Mouse (Mus musculus) stomach, embryonic 15.5 days (tissue): ENCODE measurements around the gene Alox12. TPM values are rescaled to one million over a fixed set of nuclear protein-coding genes. Genes with fewer than 3 reads are reported as not detected.

ENCODE experiments used
- ATAC-seq: fragments of 200-750 bp; cut with Nextera tagmentation; 2 replicates; pipeline ENCODE4 v1.8.0; 2017; ENCODE audit warnings: low read depth, moderate number of reproducible peaks, moderate TSS enrichment; ENCODE audit not compliant: insufficient read depth, low FRiP score
- H3K27ac ChIP-seq: fragments of 300-500 bp; sonication (generic); 2 replicates; pipeline ENCODE4 v1.5.1; 2015; ENCODE audit warnings: mild to moderate bottlenecking, inconsistent platforms
- H3K27me3 ChIP-seq: fragments of 300-500 bp; sonication (generic); replicated peaks from 2 replicates; pipeline ENCODE4 v1.6.1; 2015; ENCODE audit warnings: inconsistent platforms
- H3K36me3 ChIP-seq: fragments of 300-500 bp; sonication (generic); 2 replicates; pipeline ENCODE4 v1.6.1; 2015; ENCODE audit warnings: inconsistent platforms
- H3K4me1 ChIP-seq: fragments of 300-500 bp; sonication (generic); 2 replicates; pipeline ENCODE4 v1.6.1; 2015; ENCODE audit warnings: inconsistent platforms
- H3K4me2 ChIP-seq: fragments of 300-500 bp; sonication (generic); 2 replicates; pipeline ENCODE4 v1.6.1; 2015; ENCODE audit warnings: mild to moderate bottlenecking, inconsistent platforms
- H3K4me3 ChIP-seq: fragments of 300-500 bp; sonication (generic); replicated peaks from 2 replicates; pipeline ENCODE4 v1.5.1; 2015; ENCODE audit warnings: inconsistent platforms
- H3K9ac ChIP-seq: fragments of 300-500 bp; sonication (generic); 2 replicates; pipeline ENCODE4 v1.6.1; 2015; ENCODE audit warnings: inconsistent platforms
- H3K9me3 ChIP-seq: fragments of 300-500 bp; sonication (generic); 2 replicates; pipeline ENCODE4 v1.6.1; 2016; ENCODE audit warnings: inconsistent platforms
- WGBS: fragments of 180-500 bp; shearing (Covaris S2); methylation state at CpG from one replicate; pipeline ENCODE4 v1.1.7; 2015; 5-methylcytosine and 5-hydroxymethylcytosine counted together
- polyA plus RNA-seq: library from polyadenylated mRNA; unstranded; fragments of >200 nt; fragmentation: Nextera tagmentation; extraction: Ambion mirVana; gene quantifications from 2 replicates; pipeline ENCODE4 v1.2.1, GENCODE M21; 2015

Gene Alox12
- polyA plus RNA-seq, result 11.7 and 12.9 TPM in 2 replicates

DNA sequence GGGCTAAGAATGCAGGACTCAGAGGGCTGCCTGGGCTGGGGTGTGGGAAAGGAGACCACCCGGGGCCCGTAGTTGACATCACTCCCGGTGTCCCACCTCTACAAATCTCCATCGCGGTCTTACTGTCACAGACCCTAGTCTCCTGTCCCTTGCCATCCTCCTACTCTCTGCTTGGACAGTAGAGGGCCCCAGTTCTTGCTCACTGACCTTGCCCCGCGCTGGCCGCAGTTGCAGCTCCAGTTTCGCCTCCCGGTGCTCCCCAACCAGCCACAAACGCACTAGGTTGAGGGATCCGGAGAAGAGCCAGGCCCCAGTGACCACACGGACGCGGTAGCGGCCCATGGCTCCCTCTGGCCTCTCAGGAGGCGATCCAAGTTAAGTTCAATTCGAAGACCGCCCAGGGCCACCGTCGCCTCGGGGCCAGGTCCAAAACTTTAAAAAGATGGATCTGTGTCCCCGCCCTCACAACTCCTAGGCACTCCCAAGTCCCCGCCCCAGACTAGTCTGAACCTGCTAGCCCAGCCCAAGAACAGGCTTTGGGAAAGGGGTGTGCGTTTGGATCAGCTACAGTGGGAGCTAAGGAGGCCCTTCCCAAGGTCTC is at the start of gene Alox12:
Gene Alox12 (minus strand): TSS at position 423 of the 601 bp plus-strand sequence.
- Histone ChIP-seq H3K9ac (0 out of 2 replicates have a peak within 1 kb of the TSS, but pooled peaks have one; percentile 17), H3K4me3 (peak within 1 kb of the TSS; percentile 40), H3K4me2 (peak within 1 kb of the TSS; percentile 61), H3K4me1 (peaks cover 15% of the 10 kb centered on the region), H3K27ac (peak within 1 kb of the TSS; percentile 49; the same call in 1 of the 2 replicates), H3K9me3 (no peaks in the 10 kb centered on the region), H3K27me3 (peaks cover 27% of the 10 kb centered on the region), H3K36me3 (no peaks in the 10 kb centered on the region)
- ATAC-seq, result 0 out of 2 replicates have a peak, but pooled peaks have one; percentile 59
- WGBS, result 2% methylated on average over 25 of the region's 25 CpGs

DNA sequence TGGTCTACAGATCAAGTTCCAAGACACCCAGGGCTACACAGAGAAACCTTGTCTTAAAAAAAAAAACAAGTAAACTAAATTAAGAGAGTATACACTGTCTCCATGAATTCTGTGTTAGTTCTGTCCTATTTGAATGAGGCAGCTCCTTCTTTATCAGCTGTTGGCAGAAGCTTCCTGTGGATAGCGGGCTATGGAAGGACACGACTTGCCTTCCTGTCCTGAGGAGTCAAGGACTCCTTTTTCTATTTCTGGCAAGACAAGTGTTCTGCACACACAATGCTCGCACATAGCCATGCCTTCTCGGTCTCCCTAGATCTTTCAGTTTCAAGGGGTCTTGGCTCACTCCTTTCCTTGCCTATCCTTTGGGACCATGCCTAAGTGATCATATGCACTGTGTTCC is 47.1 kb upstream of the Alox12 start:
- H3K9me3 ChIP-seq, result no peaks in the 10 kb centered on the region
- H3K27ac ChIP-seq, result no peak overlapping the region
- no peaks in the 10 kb centered on the region for H3K36me3 ChIP-seq
- no peak overlapping the region for H3K9ac ChIP-seq
- no peak overlapping the region for H3K4me2 ChIP-seq
- no peak for ATAC-seq
- H3K4me3 ChIP-seq, result no peak overlapping the region
- WGBS, result 81% methylated on average over 4 of the region's 4 CpGs
- H3K4me1 ChIP-seq, result no peaks in the 10 kb centered on the region
- H3K27me3 ChIP-seq, result no peaks in the 10 kb centered on the region

DNA sequence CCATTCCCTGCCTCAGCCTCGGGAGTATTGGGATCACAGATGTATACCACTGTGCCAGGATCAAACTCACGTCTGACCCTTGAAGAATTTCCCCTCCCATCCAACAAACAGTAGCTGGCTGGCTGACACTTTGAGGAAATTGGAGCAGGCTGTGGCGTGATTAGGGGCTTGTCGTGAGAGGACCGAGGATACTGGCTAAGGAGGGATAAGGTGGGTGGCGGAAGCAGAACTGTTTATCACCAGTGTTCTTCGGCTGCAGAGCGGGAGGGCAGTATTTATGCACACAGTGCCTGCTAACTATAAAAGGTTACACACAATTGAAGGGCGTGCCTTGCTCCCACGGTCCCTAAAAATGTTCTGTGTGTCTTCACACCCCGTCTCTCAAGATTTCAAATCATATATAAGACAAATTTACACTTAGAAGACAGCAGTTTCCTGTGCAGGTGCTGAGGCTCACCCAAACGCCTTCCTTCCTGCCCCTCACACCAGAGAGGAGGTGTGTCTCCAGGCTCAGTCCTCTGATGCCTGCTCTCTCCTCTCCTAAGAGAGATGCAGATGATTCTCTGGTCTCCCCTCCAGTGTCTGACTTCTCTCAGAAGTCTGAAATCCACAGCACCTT is 42.8 kb upstream of the Alox12 start:
- no peak for ATAC-seq
- WGBS, result 24% methylated on average over 12 of the region's 12 CpGs
- no peak overlapping the region for H3K4me3 ChIP-seq
- H3K9me3 ChIP-seq, result no peaks in the 10 kb centered on the region
- H3K4me1 ChIP-seq, result no peaks in the 10 kb centered on the region
- H3K9ac ChIP-seq, result no peak overlapping the region
- H3K27me3 ChIP-seq, result no peaks in the 10 kb centered on the region
- no peak overlapping the region for H3K27ac ChIP-seq
- H3K36me3 ChIP-seq, result no peaks in the 10 kb centered on the region
- no peak overlapping the region for H3K4me2 ChIP-seq

DNA sequence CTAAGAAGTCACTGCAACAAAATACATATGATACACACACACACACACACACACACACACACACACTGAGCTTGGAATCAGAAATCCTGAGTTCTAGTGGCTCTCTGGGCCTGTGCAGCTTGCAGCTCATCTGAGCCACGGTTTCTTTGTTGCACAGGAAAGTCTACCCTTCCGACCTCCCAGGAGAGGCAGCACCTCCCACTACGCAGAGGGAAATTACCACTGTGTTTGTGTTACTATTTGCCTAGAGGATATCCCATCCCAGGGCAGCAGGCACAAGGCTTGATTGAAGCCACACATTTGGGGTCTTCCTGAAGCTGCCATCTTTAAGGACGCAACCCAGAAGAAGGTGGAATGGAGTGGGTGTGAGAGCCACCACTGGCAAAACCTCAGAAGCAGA is 42.3 kb upstream of the Alox12 start:
- ATAC-seq, result no peak
- H3K36me3 ChIP-seq, result no peaks in the 10 kb centered on the region
- no peak overlapping the region for H3K4me2 ChIP-seq
- no peak overlapping the region for H3K4me3 ChIP-seq
- WGBS, result 38% methylated on average over 4 of the region's 4 CpGs
- no peaks in the 10 kb centered on the region for H3K9me3 ChIP-seq
- no peak overlapping the region for H3K9ac ChIP-seq
- no peak overlapping the region for H3K27ac ChIP-seq
- no peaks in the 10 kb centered on the region for H3K4me1 ChIP-seq
- H3K27me3 ChIP-seq, result no peaks in the 10 kb centered on the region

DNA sequence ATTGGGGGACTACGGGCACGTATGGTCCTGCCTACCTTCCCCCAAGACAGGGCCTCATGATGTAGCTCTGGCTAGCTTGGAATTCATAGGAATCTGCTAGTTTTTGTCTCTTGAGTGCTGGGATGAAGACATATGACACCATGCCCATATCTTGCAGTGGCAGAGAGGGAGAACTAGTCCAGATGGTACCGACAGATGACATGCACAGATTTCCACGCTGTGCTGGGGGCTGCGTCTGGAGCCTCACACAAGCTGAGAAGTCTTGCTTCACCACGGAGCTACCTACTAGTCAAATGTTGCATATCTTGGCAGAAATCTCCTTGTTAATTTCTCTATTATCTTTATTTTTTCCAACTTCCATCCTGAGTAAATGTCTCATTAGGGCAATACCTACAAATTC is 38.7 kb upstream of the Alox12 start:
- Histone ChIP-seq H3K9ac (no peak overlapping the region), H3K4me1 (no peaks in the 10 kb centered on the region; the same call in 1 of the 2 replicates), H3K27ac (no peak overlapping the region), H3K4me3 (no peak overlapping the region), H3K36me3 (no peaks in the 10 kb centered on the region), H3K4me2 (no peak overlapping the region), H3K27me3 (no peaks in the 10 kb centered on the region), H3K9me3 (no peaks in the 10 kb centered on the region)
- no peak for ATAC-seq
- WGBS, result 85% methylated on average over 6 of the region's 6 CpGs

DNA sequence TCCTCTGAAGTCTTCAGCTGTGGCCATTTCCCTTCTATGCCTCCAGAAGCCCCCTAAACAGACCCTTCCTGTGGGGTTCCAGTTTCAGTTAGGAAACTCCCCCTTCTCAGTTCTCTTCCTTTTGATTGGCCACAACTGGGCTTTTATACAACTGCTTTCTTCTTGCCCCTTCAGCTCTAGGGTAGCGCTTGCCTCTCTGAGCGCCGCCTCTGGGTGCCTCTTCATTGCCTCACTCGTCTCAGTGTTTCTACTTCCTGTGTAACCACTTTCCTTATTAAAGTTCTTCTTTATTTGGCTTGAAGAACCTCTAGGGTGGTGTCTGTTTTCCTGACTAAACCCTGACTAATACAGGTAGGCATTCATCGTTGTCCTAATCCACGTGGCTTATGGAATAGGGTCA is 36.1 kb upstream of the Alox12 start:
- H3K27ac ChIP-seq, result no peak overlapping the region
- WGBS, result 77% methylated on average over 6 of the region's 6 CpGs

DNA sequence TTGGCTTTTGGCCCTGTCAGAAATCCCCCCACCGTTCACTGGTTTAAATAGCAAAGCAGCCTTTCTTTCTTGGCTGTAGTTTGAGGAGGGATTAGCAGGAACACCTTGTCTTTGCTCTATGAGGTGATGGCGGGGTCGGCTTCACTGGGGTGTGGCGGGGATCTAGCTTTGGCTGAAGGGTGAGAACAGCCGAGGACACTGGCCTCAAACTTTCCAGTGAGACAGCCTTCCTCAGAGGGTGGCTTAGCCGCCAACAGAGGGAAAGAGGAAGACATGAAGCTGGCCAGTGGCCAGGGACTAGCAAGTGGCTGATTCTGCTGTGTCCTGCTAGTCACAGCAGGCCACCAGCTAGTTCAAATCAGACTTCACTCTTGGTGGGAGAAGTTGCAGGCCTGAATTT is 34.1 kb upstream of the Alox12 start:
- ATAC-seq, result no peak
- no peaks in the 10 kb centered on the region for H3K9me3 ChIP-seq
- no peak overlapping the region for H3K9ac ChIP-seq
- no peaks in the 10 kb centered on the region; the same call in 1 of the 2 replicates for H3K4me1 ChIP-seq
- whole genome bisulfite sequencing, result 39% methylated on average over 6 of the region's 6 CpGs
- H3K27me3 ChIP-seq, result no peaks in the 10 kb centered on the region
- H3K4me3 ChIP-seq, result no peak overlapping the region
- H3K4me2 ChIP-seq, result no peak overlapping the region
- H3K36me3 ChIP-seq, result no peaks in the 10 kb centered on the region
- peak overlapping the region; percentile 31; the same call in 1 of the 2 replicates for H3K27ac ChIP-seq

More for the DNA sequence above, 36.1 kb upstream of the Alox12 start:
- ATAC-seq, result no peak
- Histone ChIP-seq H3K9me3 (no peaks in the 10 kb centered on the region), H3K27me3 (no peaks in the 10 kb centered on the region), H3K4me3 (no peak overlapping the region), H3K36me3 (no peaks in the 10 kb centered on the region), H3K4me2 (no peak overlapping the region), H3K9ac (no peak overlapping the region), H3K4me1 (no peaks in the 10 kb centered on the region; the same call in 1 of the 2 replicates)

DNA sequence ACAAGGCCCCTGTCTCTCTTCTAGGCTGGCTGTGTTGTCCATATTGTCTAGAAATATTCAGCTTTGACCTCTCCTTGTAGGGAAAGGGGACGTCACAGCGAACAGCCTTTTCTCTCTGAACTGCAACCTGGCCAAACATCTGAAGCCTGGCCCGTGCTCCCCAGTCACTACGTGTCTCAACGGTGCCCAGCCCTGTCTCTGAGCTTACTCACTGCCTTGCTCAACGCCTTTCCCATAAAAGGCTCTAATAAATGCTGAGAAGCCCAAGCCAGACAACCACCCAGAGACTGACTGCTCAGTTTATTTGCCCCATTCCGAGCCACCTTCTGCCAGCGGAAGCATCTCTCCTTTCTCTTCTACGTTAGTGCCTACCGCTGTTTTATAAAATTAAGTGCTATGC is 32.9 kb upstream of the Alox12 start:
- 66% methylated on average over 10 of the region's 10 CpGs for WGBS
- H3K9ac ChIP-seq, result no peak overlapping the region
- H3K27ac ChIP-seq, result peak overlapping the region; percentile 16; the same call in 1 of the 2 replicates
- no peaks in the 10 kb centered on the region for H3K36me3 ChIP-seq
- H3K4me3 ChIP-seq, result no peak overlapping the region
- ATAC-seq, result no peak
- no peaks in the 10 kb centered on the region for H3K9me3 ChIP-seq
- H3K4me2 ChIP-seq, result no peak overlapping the region
- no peaks in the 10 kb centered on the region for H3K27me3 ChIP-seq
- no peaks in the 10 kb centered on the region; the same call in 1 of the 2 replicates for H3K4me1 ChIP-seq

DNA sequence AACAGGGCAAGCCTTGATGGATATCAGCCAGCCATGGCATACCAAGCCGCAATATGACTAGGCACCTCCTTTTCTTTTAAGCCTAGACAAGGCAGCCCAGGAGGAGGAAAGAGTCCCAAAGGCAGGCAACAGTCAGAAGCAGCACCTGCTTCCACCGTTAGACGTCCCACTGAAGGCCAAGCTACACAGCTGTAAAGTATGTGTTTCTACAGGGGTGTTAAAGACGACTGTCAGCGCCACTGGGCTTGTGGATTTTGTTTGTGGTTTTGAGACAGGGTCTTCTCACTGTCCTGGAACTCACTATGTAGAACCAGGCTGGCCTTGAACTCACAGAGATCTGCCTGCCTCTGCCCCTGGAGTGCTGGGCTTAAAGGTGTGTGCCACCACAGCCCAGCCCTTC is 30.5 kb upstream of the Alox12 start:
- Histone ChIP-seq H3K4me3 (no peak overlapping the region), H3K9ac (no peak overlapping the region), H3K27ac (no peak overlapping the region), H3K4me1 (no peaks in the 10 kb centered on the region; the same call in 1 of the 2 replicates), H3K36me3 (no peaks in the 10 kb centered on the region), H3K4me2 (no peak overlapping the region), H3K27me3 (no peaks in the 10 kb centered on the region), H3K9me3 (no peaks in the 10 kb centered on the region)
- WGBS, result 73% methylated on average over 5 of the region's 5 CpGs
- no peak for ATAC-seq

DNA sequence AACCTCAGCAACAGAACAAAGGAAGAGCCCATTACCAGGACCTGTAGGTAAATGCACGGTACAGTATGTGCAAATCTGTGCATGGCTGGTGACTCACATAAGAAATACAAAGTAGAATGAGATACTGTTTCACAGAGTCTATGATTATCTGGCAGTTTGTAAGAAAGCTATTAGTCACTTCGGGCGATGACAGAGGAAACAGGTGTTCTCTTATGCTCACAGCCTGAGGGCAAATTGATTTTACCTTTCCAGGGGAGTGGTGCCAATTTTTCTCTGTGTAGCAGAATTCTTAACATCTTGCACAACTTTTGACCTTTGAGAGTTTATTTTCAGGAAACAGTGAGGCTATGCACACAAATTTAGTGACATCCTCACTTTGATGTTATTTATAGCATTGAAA is 29.6 kb upstream of the Alox12 start:
- no peak overlapping the region for H3K9ac ChIP-seq
- no peaks in the 10 kb centered on the region; the same call in 1 of the 2 replicates for H3K4me1 ChIP-seq
- H3K4me3 ChIP-seq, result no peak overlapping the region
- H3K36me3 ChIP-seq, result no peaks in the 10 kb centered on the region
- H3K27ac ChIP-seq, result no peak overlapping the region
- WGBS, result 46% methylated on average over 3 of the region's 3 CpGs
- no peaks in the 10 kb centered on the region for H3K27me3 ChIP-seq
- H3K4me2 ChIP-seq, result no peak overlapping the region
- ATAC-seq, result peak; percentile 70; the same call in 1 of the 2 replicates
- H3K9me3 ChIP-seq, result no peaks in the 10 kb centered on the region

DNA sequence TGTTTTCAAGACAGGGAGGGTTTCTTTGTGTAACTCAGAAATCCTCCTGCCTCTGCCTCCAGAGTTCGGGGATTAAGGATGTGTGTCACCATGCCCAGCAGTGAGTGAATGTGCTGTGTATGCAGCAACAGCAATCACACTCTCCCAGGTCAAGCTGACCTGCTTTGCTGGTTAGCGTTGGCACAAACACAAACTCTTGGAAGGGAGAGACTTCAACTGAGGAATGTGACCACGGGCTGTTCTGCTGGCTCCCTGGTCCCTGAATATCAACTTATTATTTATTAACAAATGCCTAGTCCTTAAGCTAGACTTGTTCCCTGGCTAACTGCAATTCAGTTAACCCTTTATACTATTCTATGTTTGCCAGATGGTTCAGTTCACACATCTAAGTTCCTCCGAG is 28.5 kb upstream of the Alox12 start:
- 66% methylated on average over 4 of the region's 4 CpGs for WGBS
- Histone ChIP-seq H3K4me2 (no peak overlapping the region), H3K27me3 (no peaks in the 10 kb centered on the region), H3K9me3 (no peaks in the 10 kb centered on the region), H3K36me3 (no peaks in the 10 kb centered on the region), H3K9ac (no peak overlapping the region), H3K27ac (no peak overlapping the region), H3K4me3 (no peak overlapping the region), H3K4me1 (no peaks in the 10 kb centered on the region)
- ATAC-seq, result no peak

DNA sequence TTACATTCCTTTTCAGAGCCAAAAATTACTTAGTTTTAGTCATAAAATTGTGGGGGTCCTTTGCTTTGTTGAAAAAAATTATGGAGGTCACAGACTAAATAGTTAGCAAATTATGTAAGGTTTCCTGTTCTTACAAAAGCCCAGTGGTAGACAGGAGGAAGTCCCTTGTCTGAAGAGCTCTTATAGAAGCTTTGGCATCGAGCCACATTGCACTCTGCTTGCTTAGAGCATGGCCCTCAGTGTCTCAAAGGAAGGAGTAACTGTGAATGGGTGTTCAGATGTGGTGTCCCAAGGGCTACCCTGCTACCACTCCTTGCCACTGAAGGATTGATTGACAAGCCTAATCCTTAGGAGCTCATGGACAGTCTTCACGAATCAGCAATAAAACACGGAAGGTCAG is 25.3 kb upstream of the Alox12 start:
- Histone ChIP-seq H3K9ac (no peak overlapping the region), H3K27me3 (no peaks in the 10 kb centered on the region), H3K36me3 (no peaks in the 10 kb centered on the region), H3K9me3 (no peaks in the 10 kb centered on the region), H3K4me2 (no peak overlapping the region), H3K4me1 (no peaks in the 10 kb centered on the region), H3K27ac (no peak overlapping the region), H3K4me3 (no peak overlapping the region)
- 69% methylated on average over 3 of the region's 3 CpGs for WGBS
- no peak for ATAC-seq
